Mouse (Mus musculus) large intestine, adult 2 months (tissue): ENCODE data around the gene Ikzf5. TPM values are rescaled to one million over a fixed set of nuclear protein-coding genes. Genes with fewer than 3 reads are reported as not detected.

Experiments used
- DNase-seq: peaks from one replicate; pipeline ENCODE4 v3.0.0-alpha.2; 2012; ENCODE audit warnings: low read depth, low spot score
- WGBS: fragments of 180-500 bp; shearing (Covaris S2); methylation state at CpG from one replicate; pipeline ENCODE4 v1.1.7; 2018; 5-methylcytosine and 5-hydroxymethylcytosine counted together
- polyA plus RNA-seq: library from polyadenylated mRNA; depleted of rRNA; stranded (reverse); fragments of >200 nt; gene quantifications from 2 replicates; pipeline ENCODE4 v1.2.3, GENCODE M21; 2012; rRNA removed

Gene Ikzf5
- polyA plus RNA-seq, 1 experiment = 4.7 TPM

DNA sequence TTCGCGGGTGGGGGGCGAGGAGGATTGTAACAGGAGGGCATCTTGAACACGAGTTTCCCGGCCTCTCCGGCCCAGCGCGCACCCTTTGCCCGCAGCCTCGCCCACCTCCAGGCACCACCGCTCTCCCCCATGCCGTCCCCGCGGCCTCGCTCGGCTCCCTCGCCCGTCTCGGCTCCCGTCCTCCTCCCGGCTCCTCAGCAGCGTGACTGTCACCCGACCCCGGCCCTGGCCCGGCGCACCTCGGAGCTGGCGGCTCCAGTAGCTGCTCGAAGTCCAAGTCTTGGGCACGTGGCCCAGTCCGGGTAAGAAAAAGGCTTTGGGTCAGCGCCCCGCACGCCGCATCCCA lies 48.1 kb downstream of the Ikzf5 start:
- 1% methylated on average over 35 of the region's 35 CpGs for WGBS
- DNase-seq = no peak

DNA sequence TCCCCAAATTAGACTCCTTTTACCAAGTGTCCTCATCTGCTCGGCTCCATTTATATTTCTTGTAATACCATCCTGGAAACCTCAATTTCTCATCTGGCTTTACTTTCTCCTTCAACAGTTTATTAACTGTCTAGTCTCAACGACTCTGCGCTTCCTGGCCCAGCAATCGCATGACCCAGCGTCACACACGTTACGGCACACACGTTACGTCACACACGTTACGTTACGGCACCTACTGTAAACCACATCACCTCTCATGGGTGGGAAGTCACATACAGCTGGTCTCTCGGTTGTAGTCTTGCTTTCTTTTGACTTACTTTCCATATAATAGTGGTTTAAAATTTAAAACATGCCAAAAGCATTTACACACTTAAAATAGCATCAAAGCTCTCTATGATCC lies 54.2 kb downstream of the Ikzf5 start:
- no peak for DNase-seq
- WGBS = 95% methylated on average over 13 of the region's 13 CpGs

DNA sequence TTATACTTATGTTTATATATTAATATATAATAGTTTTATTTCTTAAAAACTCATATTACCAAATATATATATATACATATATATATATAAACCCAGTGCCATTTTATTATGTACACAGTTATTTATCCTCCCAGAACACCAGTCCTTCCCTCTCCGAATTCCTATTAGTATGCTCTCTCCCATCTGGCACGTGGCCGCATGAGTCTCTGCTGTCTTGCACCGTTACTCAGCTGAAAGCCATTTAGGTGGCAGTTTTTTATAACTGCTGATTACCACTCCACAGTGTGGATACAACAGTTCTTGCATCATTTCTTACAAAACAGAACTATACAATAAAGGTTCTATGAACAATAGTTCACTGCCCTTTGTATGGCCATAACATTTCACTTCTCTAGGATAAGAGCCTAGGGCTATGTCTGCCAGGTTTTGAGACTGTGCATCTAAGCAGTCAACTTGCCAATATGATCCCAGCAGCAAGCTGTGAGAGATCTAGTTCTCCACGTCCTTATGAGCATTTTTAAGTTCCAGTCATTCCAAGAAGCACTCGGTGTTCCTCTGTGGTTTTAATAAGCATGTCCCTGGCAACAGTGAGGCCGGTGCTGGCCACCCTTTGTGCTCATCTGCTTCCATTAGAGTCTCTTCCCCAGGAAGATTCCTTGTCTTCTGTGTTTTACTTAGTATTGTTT lies 64.3 kb downstream of the Ikzf5 start:
- no peak for DNase-seq
- 68% methylated on average over 7 of the region's 7 CpGs for WGBS

Other genes starting within 250 kb of the Ikzf5 start
- not detected in 2 replicates for gene 5430419D17Rik, start 236.1 kb downstream of the Ikzf5 start, polyA plus RNA-seq
- 0.10 and 0.56 TPM in 2 replicates for gene Cuzd1, start 88.2 kb downstream of the Ikzf5 start, polyA plus RNA-seq
- not detected in 2 replicates for gene Fam24b, start 81.0 kb downstream of the Ikzf5 start, polyA plus RNA-seq
- gene Fam24a, start 76.7 kb downstream of the Ikzf5 start, polyA plus RNA-seq = not detected in 2 replicates
- gene 2310057M21Rik, start 47.8 kb downstream of the Ikzf5 start, polyA plus RNA-seq = 2.7 and 3.9 TPM in 2 replicates
- 26.3 and 27.7 TPM in 2 replicates for gene Pstk, start 39.4 kb downstream of the Ikzf5 start, polyA plus RNA-seq
- gene Acadsb, start 80 bp upstream of the Ikzf5 start, polyA plus RNA-seq = 3.2 and 3.6 TPM in 2 replicates
- gene Hmx3, start 132.3 kb upstream of the Ikzf5 start, polyA plus RNA-seq = 0.64 and 0.93 TPM in 2 replicates
- gene Hmx2, start 138.3 kb upstream of the Ikzf5 start, polyA plus RNA-seq = 0.38 and 0.67 TPM in 2 replicates
- gene Bub3, start 149.7 kb upstream of the Ikzf5 start, polyA plus RNA-seq = 71.8 and 75.6 TPM in 2 replicates